Mouse (Mus musculus) limb, embryonic 11.5 days (tissue): ENCODE results near the gene Dvl1. TPM values are rescaled to one million over a fixed set of nuclear protein-coding genes. Genes with fewer than 3 reads are reported as not detected.

Experiments used
- ATAC-seq: fragments of 200-750 bp; cut with Nextera tagmentation; 2 replicates; pipeline ENCODE4 v1.8.0; 2017; ENCODE audit warnings: low read depth; ENCODE audit not compliant: insufficient number of reproducible peaks, low FRiP score, low TSS enrichment
- DNase-seq: peaks from one replicate; pipeline ENCODE4 v3.0.0-alpha.2; 2015; ENCODE audit warnings: low spot score
- H3K27ac ChIP-seq: fragments of 300-500 bp; sonication (generic); replicated peaks from 2 replicates; pipeline ENCODE4 v1.5.1; 2014; ENCODE audit warnings: low read depth, mild to moderate bottlenecking, low read length
- H3K27me3 ChIP-seq: fragments of 300-500 bp; sonication (generic); 2 replicates; pipeline ENCODE4 v1.6.1; 2014; ENCODE audit warnings: mild to moderate bottlenecking, low read length, mixed read lengths; ENCODE audit not compliant: control insufficient read depth, insufficient read depth
- H3K36me3 ChIP-seq: fragments of 300-500 bp; sonication (generic); 2 replicates; pipeline ENCODE4 v1.6.1; 2014; ENCODE audit warnings: mild to moderate bottlenecking, low read length, moderate library complexity, mixed read lengths; ENCODE audit not compliant: control insufficient read depth, insufficient read depth
- H3K4me1 ChIP-seq: fragments of 300-500 bp; sonication (generic); 2 replicates; pipeline ENCODE4 v1.6.1; 2014; ENCODE audit warnings: low read length, mixed read lengths; ENCODE audit not compliant: control insufficient read depth, insufficient read depth
- H3K4me2 ChIP-seq: fragments of 300-500 bp; sonication (generic); 2 replicates; pipeline ENCODE4 v1.6.1; 2014; ENCODE audit warnings: low read depth, mild to moderate bottlenecking, moderate library complexity; ENCODE audit not compliant: severe bottlenecking
- H3K4me3 ChIP-seq: fragments of 300-500 bp; sonication (generic); 2 replicates; pipeline ENCODE4 v1.5.1; 2014; ENCODE audit warnings: low read depth, low read length
- H3K9ac ChIP-seq: fragments of 300-500 bp; sonication (generic); 2 replicates; pipeline ENCODE4 v1.6.1; 2014; ENCODE audit warnings: mild to moderate bottlenecking, low read length
- H3K9me3 ChIP-seq: fragments of 300-500 bp; sonication (generic); 2 replicates; pipeline ENCODE4 v1.6.1; 2016; ENCODE audit warnings: low read length; ENCODE audit not compliant: control insufficient read depth
- WGBS: fragments of 180-500 bp; shearing (Covaris S2); extraction: QIAGEN DNeasy Blood & Tissue Kit; methylation state at CpG from one replicate; pipeline ENCODE4 v1.1.7; 2014; 5-methylcytosine and 5-hydroxymethylcytosine counted together
- polyA plus RNA-seq: library from polyadenylated mRNA; unstranded; fragments of >200 nt; fragmentation: Nextera tagmentation; extraction: Ambion mirVana; gene quantifications from 2 replicates; pipeline ENCODE4 v1.2.1, GENCODE M21; 2014

The Dvl1 gene
- polyA plus RNA-seq, 1 experiment from 2014 or later, result 9.1 TPM

- WGBS, result under 1% methylated on average over 51 of the region's 52 CpGs
Observed at GRCm38 (mm10) chr4:155891551-155892001, 44.4 kb downstream of the Dvl1 start, which contains the start of the genes Pusl1 and Acap3. TSS of gene Pusl1 (minus strand) at chr4:155891781. TSS of gene Acap3 (plus strand) at chr4:155891822.

GRCm38 (mm10) chr4:155892017-155892416, 44.8 kb downstream of the Dvl1 start:
- Histone ChIP-seq H3K27me3 (no peaks in the 10 kb centered on the region), H3K4me2 (peak overlapping the region; percentile 97), H3K27ac (peak overlapping the region; percentile 90), H3K4me3 (peak overlapping the region; percentile 84), H3K9me3 (no peaks in the 10 kb centered on the region), H3K9ac (peak overlapping the region; percentile 74), H3K36me3 (peaks cover 15% of the 10 kb centered on the region; the same call in 1 of the 2 replicates), H3K4me1 (peaks cover 18% of the 10 kb centered on the region)
- DNase-seq (peak; percentile 83), ATAC-seq (peak; percentile 87)
- under 1% methylated on average over 34 of the region's 56 CpGs for WGBS

More at GRCm38 (mm10) chr4:155891551-155892001, 44.4 kb downstream of the Dvl1 start, which contains the start of the genes Pusl1 and Acap3:
- H3K4me1 ChIP-seq, result peaks cover 18% of the 10 kb centered on the region
- DNase-seq (peak; percentile 98), ATAC-seq (peak; percentile 88)
- peaks cover 19% of the 10 kb centered on the region; the same call in 1 of the 2 replicates for H3K36me3 ChIP-seq
- H3K4me2 ChIP-seq, result peak within 1 kb of the TSS; percentile 97
- H3K9ac ChIP-seq, result peak within 1 kb of the TSS; percentile 74
- H3K27me3 ChIP-seq, result no peaks in the 10 kb centered on the region
- peak within 1 kb of the TSS; percentile 90 for H3K27ac ChIP-seq
- H3K4me3 ChIP-seq, result peak within 1 kb of the TSS; percentile 84
- H3K9me3 ChIP-seq, result no peaks in the 10 kb centered on the region

GRCm38 (mm10) chr4:155892438-155893211, 45.4 kb downstream of the Dvl1 start:
- WGBS, result 6% methylated on average over 36 of the region's 37 CpGs
- Histone ChIP-seq H3K4me3 (peak overlapping the region; percentile 84), H3K36me3 (peaks cover 13% of the 10 kb centered on the region; the same call in 1 of the 2 replicates), H3K9ac (peak overlapping the region; percentile 74), H3K27me3 (no peaks in the 10 kb centered on the region), H3K9me3 (no peaks in the 10 kb centered on the region), H3K4me2 (peak overlapping the region; percentile 97), H3K4me1 (peaks cover 18% of the 10 kb centered on the region), H3K27ac (no peak overlapping the region)
- DNase-seq (no peak), ATAC-seq (peak; percentile 11; the same call in 1 of the 2 replicates)

GRCm38 (mm10) chr4:155893212-155893690, 46.0 kb downstream of the Dvl1 start:
- H3K9me3 ChIP-seq, result no peaks in the 10 kb centered on the region
- no peaks in the 10 kb centered on the region for H3K27me3 ChIP-seq
- peaks cover 18% of the 10 kb centered on the region for H3K4me1 ChIP-seq
- DNase-seq (no peak), ATAC-seq (no peak)
- 75% methylated on average over 8 of the region's 8 CpGs for WGBS
- H3K36me3 ChIP-seq, result peaks cover 9% of the 10 kb centered on the region; the same call in 1 of the 2 replicates
- no peak overlapping the region for H3K9ac ChIP-seq
- H3K27ac ChIP-seq, result no peak overlapping the region
- H3K4me3 ChIP-seq, result peak overlapping the region; percentile 84; the same call in 1 of the 2 replicates
- peak overlapping the region; percentile 97 for H3K4me2 ChIP-seq

GRCm38 (mm10) chr4:155894311-155894881, 47.2 kb downstream of the Dvl1 start:
- no peak overlapping the region for H3K4me3 ChIP-seq
- DNase-seq (no peak), ATAC-seq (no peak)
- no peaks in the 10 kb centered on the region for H3K27me3 ChIP-seq
- 40% methylated on average over 8 of the region's 8 CpGs for WGBS
- no peaks in the 10 kb centered on the region for H3K9me3 ChIP-seq
- peaks cover 4% of the 10 kb centered on the region; the same call in 1 of the 2 replicates for H3K36me3 ChIP-seq
- H3K4me1 ChIP-seq, result peaks cover 18% of the 10 kb centered on the region
- no peak overlapping the region for H3K27ac ChIP-seq
- no peak overlapping the region; the same call in 1 of the 2 replicates for H3K9ac ChIP-seq
- peak overlapping the region; percentile 7; the same call in 1 of the 2 replicates for H3K4me2 ChIP-seq

GRCm38 (mm10) chr4:155895216-155895615, 48.0 kb downstream of the Dvl1 start:
- no peak overlapping the region for H3K9ac ChIP-seq
- WGBS, result 51% methylated on average over 6 of the region's 6 CpGs
- no peaks in the 10 kb centered on the region for H3K27me3 ChIP-seq
- H3K36me3 ChIP-seq, result peaks cover 5% of the 10 kb centered on the region
- ATAC-seq (no peak), DNase-seq (no peak)
- no peak overlapping the region for H3K4me3 ChIP-seq
- H3K4me1 ChIP-seq, result peaks cover 18% of the 10 kb centered on the region
- no peak overlapping the region for H3K4me2 ChIP-seq
- H3K27ac ChIP-seq, result no peak overlapping the region
- H3K9me3 ChIP-seq, result no peaks in the 10 kb centered on the region

- Histone ChIP-seq H3K27ac (no peak overlapping the region), H3K4me3 (no peak overlapping the region), H3K4me1 (peaks cover 15% of the 10 kb centered on the region), H3K9ac (no peak overlapping the region), H3K27me3 (no peaks in the 10 kb centered on the region), H3K4me2 (no peak overlapping the region), H3K36me3 (peaks cover 8% of the 10 kb centered on the region), H3K9me3 (no peaks in the 10 kb centered on the region)
- DNase-seq (no peak), ATAC-seq (no peak)
- WGBS, result 90% methylated on average over 4 of the region's 4 CpGs
Observed at GRCm38 (mm10) chr4:155895826-155896225, 48.6 kb downstream of the Dvl1 start.

- DNase-seq (no peak), ATAC-seq (no peak)
- no peaks in the 10 kb centered on the region for H3K9me3 ChIP-seq
- H3K36me3 ChIP-seq, result peaks cover 9% of the 10 kb centered on the region
- no peak overlapping the region for H3K4me2 ChIP-seq
- no peak overlapping the region for H3K27ac ChIP-seq
- WGBS, result 96% methylated on average over 12 of the region's 12 CpGs
- H3K27me3 ChIP-seq, result no peaks in the 10 kb centered on the region
- H3K4me3 ChIP-seq, result no peak overlapping the region
- no peak overlapping the region for H3K9ac ChIP-seq
- H3K4me1 ChIP-seq, result peaks cover 15% of the 10 kb centered on the region
Observed at GRCm38 (mm10) chr4:155896461-155896860, 49.3 kb downstream of the Dvl1 start.
